Mouse (Mus musculus) thymus, adult 2 months (tissue): ENCODE data around the gene Rorb.

Experiments used
- CTCF ChIP-seq: fragments of 200-500 bp; IDR thresholded peaks from 2 replicates; pipeline ENCODE4 v1.5.1; 2012; ENCODE audit warnings: mild to moderate bottlenecking, control low read depth, low read length, moderate library complexity, borderline replicate concordance; ENCODE audit not compliant: control insufficient read depth, poor library complexity, insufficient read depth; ENCODE audit errors: extremely low read depth
- POLR2A ChIP-seq: fragments of 200-500 bp; IDR thresholded peaks from 2 replicates; pipeline ENCODE4 v1.6.1; 2012; ENCODE audit warnings: mild to moderate bottlenecking, low read length, control low read depth, moderate library complexity; ENCODE audit not compliant: control insufficient read depth, poor library complexity, insufficient read depth; ENCODE audit errors: extremely low read depth

DNA sequence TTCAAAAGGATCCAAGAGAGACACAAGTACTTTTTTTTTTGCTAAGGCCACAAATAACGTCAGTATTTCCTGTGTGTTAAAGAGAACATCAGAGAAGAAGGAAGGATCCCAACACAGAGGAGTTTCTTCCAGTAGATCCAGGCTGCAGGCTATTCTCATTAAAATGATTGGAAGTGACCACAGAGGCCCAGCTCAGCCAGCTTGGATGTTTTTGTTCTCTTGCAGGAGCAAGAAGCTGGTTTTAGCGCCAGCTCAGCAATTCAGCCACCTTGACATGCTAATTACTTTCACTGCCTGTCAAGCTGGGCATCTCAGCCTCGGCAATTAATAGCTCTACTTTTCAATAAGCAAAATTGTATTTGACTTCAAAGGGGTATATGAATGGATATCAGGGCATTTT is 151.1 kb downstream of the Rorb start:
- TF ChIP-seq CTCF (no peak), POLR2A (no peak)
